Mouse (Mus musculus): ENCODE measurements around the gene Tecr. TPM values are rescaled to one million over a fixed set of nuclear protein-coding genes. Genes with fewer than 3 reads are reported as not detected.
"Not testable (repeated sequence)": the region's sequence is repeated elsewhere in the genome, so short reads cannot be mapped to it uniquely, and the experiment has no call there.

Gene Tecr
- total RNA-seq, 1 experiment from 2014 or later, result 582 TPM

DNA sequence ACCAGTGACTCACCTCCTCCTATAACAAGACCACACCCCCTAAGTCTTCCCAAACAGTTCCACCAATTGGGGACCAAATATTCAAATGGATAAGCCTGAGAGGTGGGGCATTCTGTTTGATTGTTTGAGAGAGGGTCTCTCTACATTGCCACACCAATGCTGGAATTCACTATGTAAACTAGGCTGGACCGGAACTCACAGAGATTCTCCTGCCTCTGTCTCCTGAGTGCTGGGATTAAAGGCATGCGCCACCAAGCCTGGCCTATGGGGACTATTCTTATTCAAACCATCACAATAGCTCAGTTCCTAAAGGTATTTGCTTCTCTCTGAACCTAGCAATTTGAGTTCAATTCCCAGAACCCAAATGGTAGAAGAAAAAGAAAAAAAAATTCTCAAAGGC, 10.8 kb upstream of the Tecr start:
- DNase-seq, result no peak

- DNase-seq, result no peak
Measured at GRCm38 (mm10) chr8:83617111-83617510, 9.3 kb upstream of the Tecr start.

DNA sequence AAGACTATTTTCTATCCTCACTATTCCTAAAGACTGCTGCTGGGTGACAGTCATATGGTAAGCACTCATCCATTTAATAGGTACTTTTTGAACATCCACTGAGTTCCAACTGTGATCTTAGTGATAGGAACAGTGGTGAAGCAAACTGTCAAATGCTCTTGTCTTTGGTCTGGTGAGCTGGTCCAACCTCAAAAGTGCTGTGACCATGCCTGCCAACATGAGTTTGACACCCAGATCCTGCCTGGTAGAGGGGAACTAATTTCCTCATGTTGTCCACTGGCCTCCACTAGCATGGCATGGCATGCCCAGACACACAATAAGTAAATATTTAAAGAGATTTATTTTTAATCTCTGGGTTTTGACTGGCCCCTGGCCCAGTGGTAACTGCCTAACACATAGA, 8.9 kb upstream of the Tecr start:
- DNase-seq, result no peak

- DNase-seq, result no peak
Measured at GRCm38 (mm10) chr8:83613695-83614094, 5.9 kb upstream of the Tecr start.

- DNase-seq, result no peak
Measured at GRCm38 (mm10) chr8:83611921-83612320, 4.2 kb upstream of the Tecr start.

GRCm38 (mm10) chr8:83609547-83610180, 1.9 kb upstream of the Tecr start:
- DNase-seq, result no peak

DNA sequence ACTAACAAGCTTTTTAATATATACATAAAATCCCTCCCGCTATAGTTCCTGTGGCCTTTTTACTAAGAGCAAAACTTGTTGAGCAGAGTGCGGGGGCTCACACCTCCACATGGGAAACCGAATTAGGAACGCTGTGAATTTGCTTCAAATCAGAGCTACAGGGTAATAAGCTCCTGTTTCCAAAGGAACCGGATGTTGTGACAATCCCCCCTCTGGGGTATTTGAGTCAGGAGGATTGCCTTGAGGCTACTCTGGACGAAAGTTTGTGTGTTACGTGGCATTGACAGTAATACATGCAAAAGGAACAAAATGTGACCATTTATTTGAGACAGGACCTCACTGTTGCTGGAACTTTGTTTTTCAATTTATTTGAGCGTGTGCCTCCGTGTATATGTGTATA, 1.3 kb upstream of the Tecr start:
- DNase-seq, result no peak

- peak; percentile 86 for DNase-seq
Measured at GRCm38 (mm10) chr8:83608398-83608829, 643 bp upstream of the Tecr start.

DNA sequence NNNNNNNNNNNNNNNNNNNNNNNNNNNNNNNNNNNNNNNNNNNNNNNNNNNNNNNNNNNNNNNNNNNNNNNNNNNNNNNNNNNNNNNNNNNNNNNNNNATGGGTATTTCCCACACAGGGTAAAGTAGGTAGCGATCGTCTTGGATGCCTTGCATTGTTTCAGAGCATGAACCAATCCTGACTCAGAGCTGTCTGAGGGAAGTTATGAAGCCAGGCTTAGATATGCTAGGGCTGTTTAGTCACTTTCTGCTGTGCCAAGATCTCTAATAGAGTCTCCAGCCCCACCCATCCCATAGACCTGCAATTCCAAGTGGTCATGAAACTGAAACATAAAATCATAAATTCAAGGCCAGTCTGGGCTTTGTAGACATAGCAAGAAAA, 5.1 kb downstream of the Tecr start:
- DNase-seq, result no peak

GRCm38 (mm10) chr8:83599814-83600213, 8.0 kb downstream of the Tecr start:
- no peak for DNase-seq

GRCm38 (mm10) chr8:83598146-83598545, 9.6 kb downstream of the Tecr start:
- DNase-seq, result no peak

- DNase-seq, result no peak
Measured at GRCm38 (mm10) chr8:83596369-83596768, 11.4 kb downstream of the Tecr start.

- DNase-seq, result not testable (repeated sequence)
Measured at GRCm38 (mm10) chr8:83595050-83595345, 12.8 kb downstream of the Tecr start.

DNA sequence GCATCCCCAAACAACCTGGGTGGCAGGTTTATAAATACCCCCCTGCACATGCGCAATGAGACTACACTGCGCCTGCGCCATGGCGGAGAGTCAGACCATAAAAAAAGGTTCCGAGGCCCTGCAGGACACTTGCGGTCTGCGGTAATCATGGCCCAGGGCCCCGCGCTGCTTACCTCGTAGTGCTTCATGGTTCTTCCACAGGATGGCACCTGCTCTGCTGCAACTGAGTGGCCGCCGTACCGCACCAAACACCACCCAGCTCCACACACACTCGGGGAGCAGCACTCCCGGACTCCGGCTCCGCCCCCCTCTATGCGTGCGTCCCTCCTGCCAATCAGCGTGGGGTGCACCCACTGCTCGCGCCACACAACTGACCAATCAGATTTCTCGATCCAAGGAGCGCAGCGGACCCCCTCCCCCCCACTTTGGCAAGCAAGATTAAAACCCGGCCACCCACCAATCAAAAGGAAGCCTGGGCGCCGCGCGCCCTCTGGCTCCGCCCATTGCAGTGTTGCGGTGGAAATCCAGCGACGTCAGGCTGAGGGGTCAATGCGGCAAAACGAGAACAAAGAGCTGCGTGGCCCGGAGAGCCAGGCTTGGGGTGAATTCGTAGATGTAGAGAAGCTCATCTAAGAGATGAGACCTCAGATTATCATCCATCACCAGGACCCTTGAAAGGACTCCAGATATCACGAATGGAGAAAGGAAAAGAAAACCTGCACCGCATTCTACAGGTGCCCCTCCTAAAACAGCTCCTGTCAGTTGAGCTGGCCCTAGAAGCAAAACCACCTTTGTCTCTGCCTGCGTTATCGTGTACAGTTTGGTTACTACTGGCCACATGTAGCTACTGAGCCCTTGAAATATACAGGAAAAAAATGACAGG, 13.4 kb downstream of the Tecr start:
- DNase-seq, result peak; percentile 97

- DNase-seq, result no peak
Measured at GRCm38 (mm10) chr8:83593325-83594166, 14.2 kb downstream of the Tecr start.

- DNase-seq, result no peak
Measured at GRCm38 (mm10) chr8:83592682-83593081, 15.1 kb downstream of the Tecr start.

- no peak for DNase-seq
Measured at GRCm38 (mm10) chr8:83590488-83591023, 17.2 kb downstream of the Tecr start.

DNA sequence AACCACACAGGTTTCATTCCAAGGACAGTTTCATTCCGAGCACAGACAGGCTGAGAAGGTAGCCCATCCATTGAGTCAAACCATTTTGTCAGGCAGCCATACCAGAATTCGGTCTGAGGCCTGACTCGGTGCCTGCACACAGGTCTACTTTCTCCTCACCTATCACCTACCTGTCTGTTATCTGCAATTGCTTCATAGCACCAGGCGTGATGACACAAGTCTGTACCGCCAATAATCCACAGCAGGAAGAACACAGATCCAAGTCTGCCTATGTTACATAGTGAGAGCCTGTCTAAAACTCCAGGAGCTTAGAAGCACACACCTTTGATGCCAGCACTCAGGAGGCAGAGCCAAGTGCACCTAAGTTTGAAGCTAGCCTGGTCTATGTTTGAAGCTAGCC, 18.9 kb downstream of the Tecr start:
- DNase-seq, result no peak

GRCm38 (mm10) chr8:83587644-83588043, 20.1 kb downstream of the Tecr start:
- DNase-seq, result no peak

DNA sequence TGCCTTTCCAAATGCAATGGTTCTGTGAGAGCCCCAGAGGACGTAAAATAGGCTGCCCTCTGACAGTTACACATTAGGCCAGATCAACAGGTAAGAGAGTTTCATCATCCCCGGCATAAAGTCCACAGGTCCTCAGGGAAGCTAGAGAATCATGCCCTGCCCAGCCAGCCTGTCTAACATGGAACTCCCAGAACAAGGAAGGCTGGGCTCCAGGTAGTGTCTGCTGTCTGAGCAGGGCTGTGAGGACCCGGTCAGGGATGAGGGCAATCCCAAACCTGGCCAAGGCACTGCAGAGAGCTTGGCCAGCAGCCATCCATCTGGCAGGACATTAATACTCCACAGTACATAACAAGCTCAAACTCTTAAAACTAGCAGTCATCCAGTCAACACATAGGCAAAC, 22.4 kb downstream of the Tecr start:
- no peak for DNase-seq

GRCm38 (mm10) chr8:83584771-83585170, 23.0 kb downstream of the Tecr start:
- no peak for DNase-seq

- no peak for DNase-seq
Measured at GRCm38 (mm10) chr8:83583236-83583635, 24.5 kb downstream of the Tecr start.

DNA sequence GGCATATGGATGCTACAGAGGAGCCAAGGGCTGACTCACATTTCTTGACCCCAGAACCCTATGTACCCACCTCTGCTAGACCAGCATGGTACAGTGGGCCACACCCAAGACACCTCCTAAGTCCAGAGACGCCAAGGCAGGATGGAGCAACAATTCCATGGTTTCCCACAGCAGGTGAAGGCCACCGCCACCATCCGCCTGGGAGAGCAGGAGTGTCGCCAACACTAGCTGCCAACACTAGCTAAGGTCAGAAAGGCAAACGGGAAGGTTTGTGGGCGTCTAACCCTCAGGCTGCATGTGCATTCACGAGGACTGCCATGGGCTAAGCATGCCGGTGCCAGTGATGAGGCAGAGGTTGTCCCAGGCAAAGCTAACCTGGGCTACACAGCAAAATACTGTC, 25.5 kb downstream of the Tecr start:
- DNase-seq, result no peak
